Mouse (Mus musculus) neural tube, embryonic 13.5 days (tissue): ENCODE data around the gene Prph2. TPM values are rescaled to one million over a fixed set of nuclear protein-coding genes. Genes with fewer than 3 reads are reported as not detected.

Experiments used
- polyA plus RNA-seq: library from polyadenylated mRNA; unstranded; fragments of >200 nt; fragmentation: Nextera tagmentation; extraction: Ambion mirVana; gene quantifications from 2 replicates; pipeline ENCODE4 v1.2.1, GENCODE M21; 2015

Prph2 gene
- polyA plus RNA-seq, 1 experiment from 2014 or later: not detected

Other genes with a start within 250 kb of the Prph2 start
- 47.7 and 53.5 TPM in 2 replicates for gene Rrp36, start 236.1 kb upstream of the Prph2 start, polyA plus RNA-seq
- gene Mea1, start 231.7 kb upstream of the Prph2 start, polyA plus RNA-seq: 233 and 260 TPM in 2 replicates
- 154 and 155 TPM in 2 replicates for gene Klhdc3, start 229.5 kb upstream of the Prph2 start, polyA plus RNA-seq
- 78.7 and 81.6 TPM in 2 replicates for gene Ppp2r5d, start 205.3 kb upstream of the Prph2 start, polyA plus RNA-seq
- 23.2 and 24.8 TPM in 2 replicates for gene Pex6, start 199.0 kb upstream of the Prph2 start, polyA plus RNA-seq
- gene Gnmt, start 181.3 kb upstream of the Prph2 start, polyA plus RNA-seq: 1.1 and 1.8 TPM in 2 replicates
- 60.9 and 63.4 TPM in 2 replicates for gene Cnpy3, start 158.2 kb upstream of the Prph2 start, polyA plus RNA-seq
- 0.39 TPM in 1 of 2 replicates, not detected in the other for gene Ptcra, start 146.7 kb upstream of the Prph2 start, polyA plus RNA-seq
- 47.3 and 56.2 TPM in 2 replicates for gene 2310039H08Rik, start 137.8 kb upstream of the Prph2 start, polyA plus RNA-seq
- 93.4 and 108 TPM in 2 replicates for gene Rpl7l1, start 127.8 kb upstream of the Prph2 start, polyA plus RNA-seq
- 6.5 and 9.4 TPM in 2 replicates for gene Bicral, start 52.0 kb upstream of the Prph2 start, polyA plus RNA-seq
- gene Tbcc, start 19.8 kb upstream of the Prph2 start, polyA plus RNA-seq: 70.7 and 75.4 TPM in 2 replicates
- gene Ubr2, start 100.1 kb downstream of the Prph2 start, polyA plus RNA-seq: 15.5 and 17.8 TPM in 2 replicates